Mouse (Mus musculus): ENCODE results near the gene Trnt1. TPM values are rescaled to one million over a fixed set of nuclear protein-coding genes. Genes with fewer than 3 reads are reported as not detected.

Trnt1 gene
- polyA plus RNA-seq, 1 experiment, result 9.4 TPM

DNA sequence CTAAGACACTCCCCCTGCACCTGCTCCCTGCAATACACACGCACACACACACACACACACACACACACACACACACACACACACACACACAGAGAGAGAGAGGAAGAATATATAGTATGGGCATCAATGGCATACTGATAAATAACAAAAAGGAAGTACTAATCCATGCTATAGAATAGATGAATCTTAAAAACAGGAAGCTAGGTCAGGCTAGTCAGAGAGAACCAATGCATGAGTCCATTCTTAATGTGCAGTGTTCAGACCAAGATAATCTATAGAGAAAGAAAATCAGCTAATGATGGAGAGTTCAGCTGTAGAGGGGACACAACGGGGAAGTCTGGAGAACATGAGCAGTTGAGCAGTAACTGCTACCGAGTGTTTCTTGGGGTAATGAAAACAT lies 10.6 kb upstream of the Trnt1 start:
- Histone ChIP-seq H3K27ac (ENCODE audit: insufficient read depth, low read depth, low read length) (no peak overlapping the region), H3K4me3 (ENCODE audit: insufficient read depth, low read depth, low read length) (no peak overlapping the region), H3K4me1 (ENCODE audit: control insufficient read depth, insufficient read depth, low read length) (no peaks in the 10 kb centered on the region), H3K27me3 (replicated peaks; ENCODE audit: control insufficient read depth, insufficient read depth, low read length) (no peaks in the 10 kb centered on the region), H3K36me3 (ENCODE audit: control insufficient read depth, insufficient read depth, low read length) (no peaks in the 10 kb centered on the region)
- TF ChIP-seq CTCF (conservative IDR thresholded peaks at IDR 0.05; ENCODE audit: insufficient read depth, insufficient read length, low read depth, low read length), result no peak
- TF ChIP-seq POLR2A (IDR thresholded peaks at IDR 0.05; ENCODE audit: low read depth, low read length), result no peak
- no peak for DNase-seq
- 83% methylated on average over 3 of the region's 3 CpGs for WGBS

GRCm38 (mm10) chr6:106760473-106761218 lies 8.3 kb upstream of the Trnt1 start:
- TF ChIP-seq POLR2A (IDR thresholded peaks at IDR 0.05; ENCODE audit: low read depth, low read length) (no peak), CTCF (conservative IDR thresholded peaks at IDR 0.05; ENCODE audit: insufficient read depth, insufficient read length, low read depth, low read length) (no peak)
- WGBS, result 78% methylated on average over 3 of the region's 3 CpGs
- DNase-seq, result no peak
- Histone ChIP-seq H3K36me3 (ENCODE audit: control insufficient read depth, insufficient read depth, low read length) (no peaks in the 10 kb centered on the region), H3K27me3 (replicated peaks; ENCODE audit: control insufficient read depth, insufficient read depth, low read length) (no peaks in the 10 kb centered on the region), H3K4me1 (ENCODE audit: control insufficient read depth, insufficient read depth, low read length) (no peaks in the 10 kb centered on the region), H3K4me3 (ENCODE audit: insufficient read depth, low read depth, low read length) (no peak overlapping the region), H3K27ac (ENCODE audit: insufficient read depth, low read depth, low read length) (no peak overlapping the region)

- H3K27ac ChIP-seq (ENCODE audit: insufficient read depth, low read depth, low read length), result no peak overlapping the region
- WGBS, result 87% methylated on average over 1 of the region's 1 CpGs
- H3K36me3 ChIP-seq (ENCODE audit: control insufficient read depth, insufficient read depth, low read length), result no peaks in the 10 kb centered on the region
- no peaks in the 10 kb centered on the region for H3K27me3 ChIP-seq (replicated peaks; ENCODE audit: control insufficient read depth, insufficient read depth, low read length)
- TF ChIP-seq POLR2A (IDR thresholded peaks at IDR 0.05; ENCODE audit: low read depth, low read length), result no peak
- no peak for TF ChIP-seq CTCF (conservative IDR thresholded peaks at IDR 0.05; ENCODE audit: insufficient read depth, insufficient read length, low read depth, low read length)
- DNase-seq, result no peak
- no peak overlapping the region for H3K4me3 ChIP-seq (ENCODE audit: insufficient read depth, low read depth, low read length)
- H3K4me1 ChIP-seq (ENCODE audit: control insufficient read depth, insufficient read depth, low read length), result no peaks in the 10 kb centered on the region
Measured at GRCm38 (mm10) chr6:106761486-106761885, 7.4 kb upstream of the Trnt1 start.

- WGBS, result 69% methylated on average over 1 of the region's 1 CpGs
Measured at GRCm38 (mm10) chr6:106765892-106766291, 3.0 kb upstream of the Trnt1 start.

GRCm38 (mm10) chr6:106766774-106767173 lies 2.1 kb upstream of the Trnt1 start:
- H3K27ac ChIP-seq (ENCODE audit: insufficient read depth, low read depth, low read length), result no peak overlapping the region
- no peak overlapping the region for H3K4me3 ChIP-seq (ENCODE audit: insufficient read depth, low read depth, low read length)
- H3K27me3 ChIP-seq (replicated peaks; ENCODE audit: control insufficient read depth, insufficient read depth, low read length), result no peaks in the 10 kb centered on the region
- no peak for DNase-seq
- peaks cover 4% of the 10 kb centered on the region; the same call in 1 of the 2 replicates for H3K4me1 ChIP-seq (ENCODE audit: control insufficient read depth, insufficient read depth, low read length)
- no peaks in the 10 kb centered on the region; the same call in 1 of the 2 replicates for H3K36me3 ChIP-seq (ENCODE audit: control insufficient read depth, insufficient read depth, low read length)
- 79% methylated on average over 4 of the region's 4 CpGs for WGBS
- TF ChIP-seq POLR2A (IDR thresholded peaks at IDR 0.05; ENCODE audit: low read depth, low read length) (no peak), CTCF (conservative IDR thresholded peaks at IDR 0.05; ENCODE audit: insufficient read depth, insufficient read length, low read depth, low read length) (no peak)

More at GRCm38 (mm10) chr6:106765892-106766291, 3.0 kb upstream of the Trnt1 start:
- TF ChIP-seq POLR2A (IDR thresholded peaks at IDR 0.05; ENCODE audit: low read depth, low read length) (no peak), CTCF (conservative IDR thresholded peaks at IDR 0.05; ENCODE audit: insufficient read depth, insufficient read length, low read depth, low read length) (no peak)
- Histone ChIP-seq H3K27me3 (replicated peaks; ENCODE audit: control insufficient read depth, insufficient read depth, low read length) (no peaks in the 10 kb centered on the region), H3K27ac (ENCODE audit: insufficient read depth, low read depth, low read length) (no peak overlapping the region), H3K4me1 (ENCODE audit: control insufficient read depth, insufficient read depth, low read length) (peaks cover 4% of the 10 kb centered on the region; the same call in 1 of the 2 replicates), H3K36me3 (ENCODE audit: control insufficient read depth, insufficient read depth, low read length) (no peaks in the 10 kb centered on the region), H3K4me3 (ENCODE audit: insufficient read depth, low read depth, low read length) (no peak overlapping the region)
- no peak for DNase-seq

DNA sequence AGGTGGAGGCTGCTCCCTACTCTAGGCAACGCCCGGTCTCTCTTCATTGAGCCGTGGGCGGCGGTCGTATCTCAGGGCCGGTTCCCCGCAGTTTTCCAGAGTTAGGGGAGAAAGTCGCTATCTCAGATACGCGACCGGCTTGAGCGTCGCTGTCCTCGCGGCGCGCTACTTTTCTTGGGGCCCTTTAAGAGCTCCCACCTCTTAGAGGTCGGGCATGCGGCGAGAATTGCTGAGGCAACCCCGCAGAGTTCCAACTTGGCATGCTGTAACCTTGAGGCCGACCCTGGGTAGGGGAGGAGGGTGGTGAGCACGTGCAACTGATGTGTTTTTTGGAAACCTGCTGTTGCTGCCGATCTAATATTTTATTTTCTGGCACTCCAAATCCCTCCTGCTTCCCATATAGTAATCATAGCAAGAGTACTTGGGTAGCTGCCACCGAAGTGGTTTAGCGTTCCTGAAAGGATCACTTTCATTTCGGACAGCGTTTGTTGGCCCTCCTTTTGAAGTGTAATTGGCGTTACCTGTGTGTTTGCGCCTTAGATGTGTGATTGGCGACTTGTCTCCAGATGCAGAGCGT lies 458 bp downstream of the Trnt1 start:
- peaks cover 4% of the 10 kb centered on the region; the same call in 1 of the 2 replicates for H3K4me1 ChIP-seq (ENCODE audit: control insufficient read depth, insufficient read depth, low read length)
- under 1% methylated on average over 33 of the region's 33 CpGs for WGBS
- H3K27ac ChIP-seq (ENCODE audit: insufficient read depth, low read depth, low read length), result peak overlapping the region; percentile 39; the same call in 1 of the 2 replicates
- H3K4me3 ChIP-seq (ENCODE audit: insufficient read depth, low read depth, low read length), result peak overlapping the region; percentile 78
- peak; percentile 8 for DNase-seq
- H3K36me3 ChIP-seq (ENCODE audit: control insufficient read depth, insufficient read depth, low read length), result peaks cover 2% of the 10 kb centered on the region; the same call in 1 of the 2 replicates
- H3K27me3 ChIP-seq (replicated peaks; ENCODE audit: control insufficient read depth, insufficient read depth, low read length), result no peaks in the 10 kb centered on the region
- TF ChIP-seq POLR2A (IDR thresholded peaks at IDR 0.05; ENCODE audit: low read depth, low read length) (no peak), CTCF (conservative IDR thresholded peaks at IDR 0.05; ENCODE audit: insufficient read depth, insufficient read length, low read depth, low read length) (no peak)

DNA sequence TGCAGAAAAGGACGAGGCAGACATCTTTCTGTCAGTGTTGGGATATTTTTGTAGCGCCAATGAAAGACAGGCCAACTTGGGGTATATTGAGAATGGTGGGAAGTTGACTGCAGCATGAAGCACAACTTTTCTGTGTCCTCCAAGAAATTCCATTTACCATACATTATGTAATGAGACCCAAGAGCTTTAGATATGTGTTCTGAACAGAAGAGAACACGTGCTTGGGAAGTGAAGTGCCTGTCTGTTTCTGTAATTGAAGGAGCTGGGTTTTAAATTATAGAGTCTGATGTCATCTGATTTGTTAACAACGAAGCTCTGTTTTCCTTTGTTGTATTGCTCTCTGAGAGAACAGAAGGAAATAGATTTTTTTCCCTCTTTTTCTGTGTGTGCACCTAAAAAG lies 1.1 kb downstream of the Trnt1 start:
- DNase-seq, result no peak
- H3K4me3 ChIP-seq (ENCODE audit: insufficient read depth, low read depth, low read length), result peak overlapping the region; percentile 78
- TF ChIP-seq CTCF (conservative IDR thresholded peaks at IDR 0.05; ENCODE audit: insufficient read depth, insufficient read length, low read depth, low read length) (no peak), POLR2A (IDR thresholded peaks at IDR 0.05; ENCODE audit: low read depth, low read length) (no peak)
- H3K27me3 ChIP-seq (replicated peaks; ENCODE audit: control insufficient read depth, insufficient read depth, low read length), result no peaks in the 10 kb centered on the region
- H3K4me1 ChIP-seq (ENCODE audit: control insufficient read depth, insufficient read depth, low read length), result peaks cover 4% of the 10 kb centered on the region; the same call in 1 of the 2 replicates
- 16% methylated on average over 4 of the region's 4 CpGs for WGBS
- no peak overlapping the region for H3K27ac ChIP-seq (ENCODE audit: insufficient read depth, low read depth, low read length)
- peaks cover 2% of the 10 kb centered on the region; the same call in 1 of the 2 replicates for H3K36me3 ChIP-seq (ENCODE audit: control insufficient read depth, insufficient read depth, low read length)
